ENCODE assay signal across 14 mouse cellular contexts in genomic region chr14:43812458-43812857, GRCm38 (mm10). TPM values are rescaled to one million over a fixed set of nuclear protein-coding genes. Genes with fewer than 3 reads are reported as not detected.
DNase-seq lines count a peak whose midpoint lies in the region; TF ChIP-seq lines count a peak whose summit lies in the region.
"Not testable (repeated sequence)": the region's sequence is repeated elsewhere in the genome, so short reads cannot be mapped to it uniquely, and the experiment has no call there.
"Had no signal": no experiment of that assay in that cellular context is flagged by ENCODE, and none has a peak within 500 bp of the region (broad histone marks: within the 10 kb centered on the region; RNA-seq: fewer than 3 reads in every experiment).

No protein-coding gene starts in this region.

- intact Hi-C loops in heart, adult 2 months (cut with DNase I): not testable (repeated sequence)

- DNase-seq in CD4-positive helper T cell, adult 2 months (ENCODE audit: low read depth, low spot score): peak; percentile 4
- DNase-seq in adrenal gland, postnatal 36 days: peak; percentile 41 to 54
- peak; percentile 9 for DNase-seq in embryo, embryonic 9.5 days (ENCODE audit: extremely low spot score)
- peak; percentile 11 to 25 for DNase-seq in heart, adult 2 months
- DNase-seq in kidney, postnatal 25 days: peak; percentile 42 to 57
- peak; percentile 51 for DNase-seq in liver
- DNase-seq in naive thymus-derived CD4-positive, alpha-beta T cell, adult 2 months (ENCODE audit: low read depth): peak; percentile 7
- peak; percentile 46 for DNase-seq in testis, postnatal 10 days (ENCODE audit: low spot score)

- H3K27me3 ChIP-seq in heart, adult 2 months (ENCODE audit: control insufficient read depth, insufficient read depth, low read length): not testable (repeated sequence)

- not testable (repeated sequence) for H3K9ac ChIP-seq in heart, adult 2 months (ENCODE audit: low read depth, low read length)

- not testable (repeated sequence) for TF ChIP-seq EP300 in heart, adult 2 months (IDR thresholded peaks at IDR 0.05; ENCODE audit: insufficient read depth, low read depth, low read length)

- not testable (repeated sequence) for H3K27ac ChIP-seq in heart, adult 2 months

- not testable (repeated sequence) for H3K4me3 ChIP-seq in heart, adult 2 months

- not testable (repeated sequence) for H3K4me1 ChIP-seq in heart, adult 2 months (ENCODE audit: control insufficient read depth, insufficient read depth, low read length)

- not testable (repeated sequence) for H3K79me2 ChIP-seq in heart, adult 2 months (replicated peaks; ENCODE audit: control insufficient read depth, insufficient read depth, low read length)

- TF ChIP-seq CTCF in heart, adult 2 months (IDR thresholded peaks at IDR 0.05): peak; percentile 62

- WGBS in heart, adult 2 months: 58% methylated on average over 8 of the region's 9 CpGs

- TF ChIP-seq POLR2A in heart, adult 2 months (IDR thresholded peaks at IDR 0.05; ENCODE audit: insufficient read depth, low read depth, low read length): not testable (repeated sequence)

- H3K36me3 ChIP-seq in heart, adult 2 months (ENCODE audit: control insufficient read depth, insufficient read depth, low read length): not testable (repeated sequence)

RNA-seq across cellular contexts. Expression of gene Gm8180, which starts 27.9 kb away (rescaled TPM):
- total RNA-seq in adrenal gland, postnatal 36 days (2021): not detected
- not detected for total RNA-seq in heart, adult 2 months (2021)
- polyA plus RNA-seq in heart, adult 2 months (2012; rRNA removed): not detected in 2 replicates
- total RNA-seq: gastrocnemius, postnatal 36 days had no signal
- polyA plus RNA-seq: CD4-positive, CD25-positive, alpha-beta regulatory T cell, adult 4 months; hindbrain, embryonic 16.5 days; liver, embryonic 12.5 days; neural tube, embryonic 12.5 days; stomach, embryonic 15.5 days had no signal
